ENCODE assay signal across 8 mouse cellular contexts in the genomic region with DNA sequence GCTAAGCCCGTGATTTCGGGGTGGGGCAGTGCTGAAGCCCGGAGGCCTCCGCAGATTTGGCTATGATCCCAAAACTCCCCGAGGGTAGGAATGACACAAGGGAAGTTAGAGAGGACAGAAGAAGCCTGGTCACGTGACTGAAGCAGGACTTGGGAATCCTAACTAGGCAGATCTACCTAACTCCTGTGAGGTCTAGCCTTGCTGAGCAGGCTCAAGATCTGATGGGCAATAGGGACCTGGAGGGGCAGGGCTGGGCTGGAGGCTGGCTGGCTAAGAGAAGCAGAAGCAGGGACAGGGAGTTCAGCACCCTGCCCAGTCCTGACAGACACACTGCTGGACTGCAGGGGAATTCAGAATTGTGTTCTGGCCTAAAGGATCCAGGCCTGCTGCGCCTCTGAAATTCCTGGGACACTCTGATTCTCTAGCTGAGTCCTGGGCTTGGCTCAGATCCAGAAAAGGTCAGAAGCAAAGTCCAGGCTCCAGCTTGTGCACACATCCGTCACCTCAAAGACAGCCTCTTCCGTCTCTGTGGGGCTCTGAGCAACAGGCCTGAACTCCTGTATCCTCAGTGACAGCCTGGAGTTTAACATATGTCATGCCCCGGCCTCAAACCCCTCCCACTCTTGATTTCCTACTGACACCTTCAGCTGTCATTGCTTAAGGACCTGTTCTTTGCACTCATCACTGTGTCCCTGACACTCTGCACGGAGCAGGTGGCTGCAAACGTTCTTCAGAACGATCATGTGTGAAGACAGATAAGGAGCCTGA. TPM values are rescaled to one million over a fixed set of nuclear protein-coding genes. Genes with fewer than 3 reads are reported as not detected.
DNase-seq lines count a peak whose midpoint lies in the region; ATAC-seq and TF ChIP-seq lines count a peak whose summit lies in the region.

No protein-coding gene starts in this region.

- 58% methylated on average over 13 of the region's 13 CpGs for WGBS in limb, embryonic 14.5 days
- WGBS in limb, embryonic 10.5 days = 78% methylated on average over 13 of the region's 13 CpGs
- WGBS in forebrain, embryonic 14.5 days = 45% methylated on average over 13 of the region's 13 CpGs
- WGBS in intestine, embryonic 16.5 days = 24% methylated on average over 13 of the region's 13 CpGs
- WGBS in lung, postnatal 0 days = 9% methylated on average over 13 of the region's 13 CpGs

- ATAC-seq in limb, embryonic 14.5 days (ENCODE audit: low FRiP score, low read depth) = peak; percentile 2; the same call in 1 of the 2 replicates
- ATAC-seq in forebrain, embryonic 14.5 days = no peak
- ATAC-seq in intestine, embryonic 16.5 days = peak; percentile 92
- peak; percentile 88 for ATAC-seq in lung, postnatal 0 days

- no peaks in the 10 kb centered on the region for H3K9me3 ChIP-seq in limb, embryonic 14.5 days (ENCODE audit: control insufficient read depth, low read length)
- no peaks in the 10 kb centered on the region for H3K9me3 ChIP-seq in limb, embryonic 10.5 days (replicated peaks)
- H3K9me3 ChIP-seq in forebrain, embryonic 14.5 days (replicated peaks; ENCODE audit: control insufficient read depth, low read length) = no peaks in the 10 kb centered on the region
- no peaks in the 10 kb centered on the region for H3K9me3 ChIP-seq in intestine, embryonic 16.5 days (ENCODE audit: control insufficient read depth, low read length)
- H3K9me3 ChIP-seq in lung, postnatal 0 days (ENCODE audit: low read length) = no peaks in the 10 kb centered on the region

- no peak overlapping the region for H3K9ac ChIP-seq in limb, embryonic 14.5 days (ENCODE audit: low read depth, low read length, severe bottlenecking)
- no peak overlapping the region for H3K9ac ChIP-seq in forebrain, embryonic 14.5 days (ENCODE audit: low read length)
- peak overlapping the region; percentile 55 for H3K9ac ChIP-seq in intestine, embryonic 16.5 days (ENCODE audit: low read depth, low read length)
- H3K9ac ChIP-seq in lung, postnatal 0 days (replicated peaks; ENCODE audit: low read depth) = no peak overlapping the region

- H3K27me3 ChIP-seq in limb, embryonic 14.5 days (ENCODE audit: control insufficient read depth, insufficient read depth, low read length) = no peaks in the 10 kb centered on the region
- H3K27me3 ChIP-seq in limb, embryonic 10.5 days (ENCODE audit: low read depth, poor library complexity, severe bottlenecking) = no peaks in the 10 kb centered on the region
- no peaks in the 10 kb centered on the region for H3K27me3 ChIP-seq in forebrain, embryonic 14.5 days (replicated peaks; ENCODE audit: control insufficient read depth, insufficient read depth, low read length)
- H3K27me3 ChIP-seq in intestine, embryonic 16.5 days (replicated peaks; ENCODE audit: control insufficient read depth, insufficient read depth, low read length) = no peaks in the 10 kb centered on the region
- no peaks in the 10 kb centered on the region for H3K27me3 ChIP-seq in lung, postnatal 0 days (replicated peaks; ENCODE audit: insufficient read depth, low read length)

- no peak for TF ChIP-seq CTCF in lung, postnatal 0 days (IDR thresholded peaks at IDR 0.05)

- no peaks in the 10 kb centered on the region for H3K4me1 ChIP-seq in limb, embryonic 14.5 days (ENCODE audit: control insufficient read depth, insufficient read depth, low read length)
- H3K4me1 ChIP-seq in limb, embryonic 10.5 days = no peaks in the 10 kb centered on the region
- peaks cover 4% of the 10 kb centered on the region for H3K4me1 ChIP-seq in forebrain, embryonic 14.5 days (ENCODE audit: control insufficient read depth, insufficient read depth, low read length)
- H3K4me1 ChIP-seq in intestine, embryonic 16.5 days (ENCODE audit: control insufficient read depth, insufficient read depth, low read length) = peaks cover 33% of the 10 kb centered on the region
- peaks cover 19% of the 10 kb centered on the region; the same call in 1 of the 2 replicates for H3K4me1 ChIP-seq in lung, postnatal 0 days (ENCODE audit: insufficient read depth, low read depth, low read length)

- TF ChIP-seq EP300 in lung, postnatal 0 days (IDR thresholded peaks at IDR 0.05) = peak; percentile 71

- no peak overlapping the region for H3K4me3 ChIP-seq in limb, embryonic 14.5 days (replicated peaks; ENCODE audit: low read length)
- H3K4me3 ChIP-seq in limb, embryonic 10.5 days = no peak overlapping the region
- H3K4me3 ChIP-seq in forebrain, embryonic 14.5 days (ENCODE audit: low read depth, low read length) = no peak overlapping the region
- H3K4me3 ChIP-seq in intestine, embryonic 16.5 days (ENCODE audit: low read length) = no peak overlapping the region
- H3K4me3 ChIP-seq in lung, postnatal 0 days (ENCODE audit: low read depth, low read length) = no peak overlapping the region

- H3K27ac ChIP-seq in limb, embryonic 14.5 days (replicated peaks; ENCODE audit: low read depth, low read length) = no peak overlapping the region
- H3K27ac ChIP-seq in limb, embryonic 10.5 days = no peak overlapping the region
- 0 out of 2 replicates have a peak overlapping the region, but pooled peaks have one; percentile 27 for H3K27ac ChIP-seq in forebrain, embryonic 14.5 days (ENCODE audit: low read depth, low read length)
- H3K27ac ChIP-seq in intestine, embryonic 16.5 days (ENCODE audit: low read length) = peak overlapping the region; percentile 95
- peak overlapping the region; percentile 86 for H3K27ac ChIP-seq in lung, postnatal 0 days (ENCODE audit: low read length)

- H3K36me3 ChIP-seq in limb, embryonic 14.5 days (ENCODE audit: control insufficient read depth, insufficient read depth, low read length) = peaks cover 85% of the 10 kb centered on the region
- peaks cover 93% of the 10 kb centered on the region for H3K36me3 ChIP-seq in limb, embryonic 10.5 days
- H3K36me3 ChIP-seq in forebrain, embryonic 14.5 days (ENCODE audit: control insufficient read depth, insufficient read depth, low read length) = peaks cover 80% of the 10 kb centered on the region
- peaks cover 29% of the 10 kb centered on the region for H3K36me3 ChIP-seq in intestine, embryonic 16.5 days (ENCODE audit: control insufficient read depth, insufficient read depth, low read length)
- H3K36me3 ChIP-seq in lung, postnatal 0 days (ENCODE audit: insufficient read depth, low read length) = peaks cover 48% of the 10 kb centered on the region

- intact Hi-C loops in left cerebral cortex, postnatal 25 days (cut with DNase I) = no loop called here

- no peak for TF ChIP-seq POLR2A in limb, embryonic 14.5 days (IDR thresholded peaks at IDR 0.05; ENCODE audit: borderline replicate concordance, extremely low read depth, insufficient read depth, insufficient read length)

- no peak overlapping the region for H3K4me2 ChIP-seq in limb, embryonic 14.5 days (replicated peaks; ENCODE audit: low read depth, low read length, severe bottlenecking)
- H3K4me2 ChIP-seq in forebrain, embryonic 14.5 days (ENCODE audit: low read length) = no peak overlapping the region
- 0 out of 2 replicates have a peak overlapping the region, but pooled peaks have one; percentile 13 for H3K4me2 ChIP-seq in intestine, embryonic 16.5 days (ENCODE audit: low read depth, low read length)
- H3K4me2 ChIP-seq in lung, postnatal 0 days (replicated peaks; ENCODE audit: low read depth, low read length) = no peak overlapping the region

- no peak for DNase-seq in limb, embryonic 14.5 days (ENCODE audit: low spot score)
- DNase-seq in limb, embryonic 10.5 days (ENCODE audit: low spot score) = no peak
- peak; percentile 50 for DNase-seq in forebrain, embryonic 14.5 days (ENCODE audit: low spot score)
- DNase-seq in lung, postnatal 0 days (ENCODE audit: low spot score) = peak; percentile 90
- DNase-seq in ovary, postnatal 36 days (ENCODE audit: low spot score) = no peak
- no peak for DNase-seq in left cerebral cortex, postnatal 25 days (ENCODE audit: low spot score in 2 of 2)
- no peak for DNase-seq in gastrocnemius, postnatal 4 days (ENCODE audit: low spot score in 2 of 2)

RNA-seq across cellular contexts. Expression of gene Sema3b, which starts 9.9 kb away (rescaled TPM):
- polyA plus RNA-seq in limb, embryonic 14.5 days (2012; rRNA removed) = 23.2 and 23.7 TPM in 2 replicates
- 7.7 and 11.2 TPM in 2 replicates for polyA plus RNA-seq in limb, embryonic 14.5 days (2014; fragmentation: Nextera tagmentation; extraction: Ambion mirVana)
- polyA plus RNA-seq in limb, embryonic 10.5 days (2016; fragmentation: Nextera tagmentation; extraction: Ambion mirVana) = 2.2 and 3.6 TPM in 2 replicates
- 0.85 and 1.3 TPM in 2 replicates for polyA plus RNA-seq in forebrain, embryonic 14.5 days (2014; fragmentation: Nextera tagmentation; extraction: Ambion mirVana)
- polyA plus RNA-seq in intestine, embryonic 16.5 days (2015; fragmentation: Nextera tagmentation; extraction: Ambion mirVana) = 50.4 and 54.9 TPM in 2 replicates
- 31.9 and 34.3 TPM in 2 replicates for polyA plus RNA-seq in lung, postnatal 0 days (2015; fragmentation: Nextera tagmentation; extraction: Ambion mirVana)
- 1 to 10 TPM; 3.4 to 3.5 TPM for total RNA-seq in left cerebral cortex, postnatal 25 days (2021)
- total RNA-seq in gastrocnemius, postnatal 4 days (2021) = 10 to 100 TPM; 50.9 to 52.0 TPM

RNA-seq across cellular contexts. Expression of gene Gnai2, which starts 16.2 kb away (rescaled TPM):
- 496 and 627 TPM in 2 replicates for polyA plus RNA-seq in limb, embryonic 14.5 days (2012; rRNA removed)
- polyA plus RNA-seq in limb, embryonic 14.5 days (2014; fragmentation: Nextera tagmentation; extraction: Ambion mirVana) = 392 and 411 TPM in 2 replicates
- polyA plus RNA-seq in limb, embryonic 10.5 days (2016; fragmentation: Nextera tagmentation; extraction: Ambion mirVana) = 355 and 403 TPM in 2 replicates
- polyA plus RNA-seq in forebrain, embryonic 14.5 days (2014; fragmentation: Nextera tagmentation; extraction: Ambion mirVana) = 371 and 423 TPM in 2 replicates
- 301 and 311 TPM in 2 replicates for polyA plus RNA-seq in intestine, embryonic 16.5 days (2015; fragmentation: Nextera tagmentation; extraction: Ambion mirVana)
- 414 and 417 TPM in 2 replicates for polyA plus RNA-seq in lung, postnatal 0 days (2015; fragmentation: Nextera tagmentation; extraction: Ambion mirVana)
- 100 to 1,000 TPM; 214 to 221 TPM for total RNA-seq in left cerebral cortex, postnatal 25 days (2021)
- total RNA-seq in gastrocnemius, postnatal 4 days (2021) = 100 to 1,000 TPM; 307 to 340 TPM

RNA-seq across cellular contexts. Expression of gene Ifrd2, which starts 31.5 kb away (rescaled TPM):
- 57.3 and 62.6 TPM in 2 replicates for polyA plus RNA-seq in limb, embryonic 14.5 days (2012; rRNA removed)
- 55.0 and 56.3 TPM in 2 replicates for polyA plus RNA-seq in limb, embryonic 14.5 days (2014; fragmentation: Nextera tagmentation; extraction: Ambion mirVana)
- 55.0 and 69.4 TPM in 2 replicates for polyA plus RNA-seq in limb, embryonic 10.5 days (2016; fragmentation: Nextera tagmentation; extraction: Ambion mirVana)
- 18.7 and 19.1 TPM in 2 replicates for polyA plus RNA-seq in forebrain, embryonic 14.5 days (2014; fragmentation: Nextera tagmentation; extraction: Ambion mirVana)
- 79.0 and 89.6 TPM in 2 replicates for polyA plus RNA-seq in intestine, embryonic 16.5 days (2015; fragmentation: Nextera tagmentation; extraction: Ambion mirVana)
- 22.4 and 24.1 TPM in 2 replicates for polyA plus RNA-seq in lung, postnatal 0 days (2015; fragmentation: Nextera tagmentation; extraction: Ambion mirVana)
- 10 to 100 TPM; 11.1 to 13.3 TPM for total RNA-seq in left cerebral cortex, postnatal 25 days (2021)
- 10 to 100 TPM; 31.8 to 35.2 TPM for total RNA-seq in gastrocnemius, postnatal 4 days (2021)

RNA-seq across cellular contexts. Expression of gene Hyal3, which starts 38.3 kb away (rescaled TPM):
- 1.4 and 1.9 TPM in 2 replicates for polyA plus RNA-seq in limb, embryonic 14.5 days (2012; rRNA removed)
- 1.2 and 1.5 TPM in 2 replicates for polyA plus RNA-seq in limb, embryonic 14.5 days (2014; fragmentation: Nextera tagmentation; extraction: Ambion mirVana)
- polyA plus RNA-seq in limb, embryonic 10.5 days (2016; fragmentation: Nextera tagmentation; extraction: Ambion mirVana) = 0.56 and 0.82 TPM in 2 replicates
- polyA plus RNA-seq in forebrain, embryonic 14.5 days (2014; fragmentation: Nextera tagmentation; extraction: Ambion mirVana) = 0.66 and 1.0 TPM in 2 replicates
- 0.66 and 0.68 TPM in 2 replicates for polyA plus RNA-seq in intestine, embryonic 16.5 days (2015; fragmentation: Nextera tagmentation; extraction: Ambion mirVana)
- 1.7 and 2.2 TPM in 2 replicates for polyA plus RNA-seq in lung, postnatal 0 days (2015; fragmentation: Nextera tagmentation; extraction: Ambion mirVana)
- 1 to 10 TPM in 1 of 2 experiments, under 1 TPM in 1; 0.96 to 1.1 TPM for total RNA-seq in left cerebral cortex, postnatal 25 days (2021)
- total RNA-seq in gastrocnemius, postnatal 4 days (2021) = under 1 TPM; 0.66 to 0.78 TPM

RNA-seq across cellular contexts. Expression of gene Naa80, which starts 40.3 kb away (rescaled TPM):
- 38.7 and 57.8 TPM in 2 replicates for polyA plus RNA-seq in limb, embryonic 14.5 days (2012; rRNA removed)
- 17.2 and 18.8 TPM in 2 replicates for polyA plus RNA-seq in limb, embryonic 14.5 days (2014; fragmentation: Nextera tagmentation; extraction: Ambion mirVana)
- polyA plus RNA-seq in limb, embryonic 10.5 days (2016; fragmentation: Nextera tagmentation; extraction: Ambion mirVana) = 20.1 and 22.5 TPM in 2 replicates
- 17.4 and 18.7 TPM in 2 replicates for polyA plus RNA-seq in forebrain, embryonic 14.5 days (2014; fragmentation: Nextera tagmentation; extraction: Ambion mirVana)
- polyA plus RNA-seq in intestine, embryonic 16.5 days (2015; fragmentation: Nextera tagmentation; extraction: Ambion mirVana) = 19.2 and 20.2 TPM in 2 replicates
- polyA plus RNA-seq in lung, postnatal 0 days (2015; fragmentation: Nextera tagmentation; extraction: Ambion mirVana) = 17.9 and 22.0 TPM in 2 replicates
- 10 to 100 TPM; 10.8 to 11.3 TPM for total RNA-seq in left cerebral cortex, postnatal 25 days (2021)
- total RNA-seq in gastrocnemius, postnatal 4 days (2021) = 10 to 100 TPM; 15.5 to 20.5 TPM

Comparison
In these comparisons a context has a peak if more than half of its experiments do, and no peak if none do; other contexts are left out.
1. DNase-seq: peak in forebrain, embryonic 14.5 days (single experiment) and lung, postnatal 0 days (single experiment); none in limb, embryonic 14.5 days (single experiment), limb, embryonic 10.5 days (single experiment), ovary, postnatal 36 days (single experiment), left cerebral cortex, postnatal 25 days (0 of 2) and gastrocnemius, postnatal 4 days (0 of 2).
2. H3K27ac ChIP-seq: peak in forebrain, embryonic 14.5 days (single experiment), intestine, embryonic 16.5 days (single experiment) and lung, postnatal 0 days (single experiment); none in limb, embryonic 14.5 days (single experiment) and limb, embryonic 10.5 days (single experiment).